8 mouse cellular contexts compared by ENCODE assay signal in the genomic region with DNA sequence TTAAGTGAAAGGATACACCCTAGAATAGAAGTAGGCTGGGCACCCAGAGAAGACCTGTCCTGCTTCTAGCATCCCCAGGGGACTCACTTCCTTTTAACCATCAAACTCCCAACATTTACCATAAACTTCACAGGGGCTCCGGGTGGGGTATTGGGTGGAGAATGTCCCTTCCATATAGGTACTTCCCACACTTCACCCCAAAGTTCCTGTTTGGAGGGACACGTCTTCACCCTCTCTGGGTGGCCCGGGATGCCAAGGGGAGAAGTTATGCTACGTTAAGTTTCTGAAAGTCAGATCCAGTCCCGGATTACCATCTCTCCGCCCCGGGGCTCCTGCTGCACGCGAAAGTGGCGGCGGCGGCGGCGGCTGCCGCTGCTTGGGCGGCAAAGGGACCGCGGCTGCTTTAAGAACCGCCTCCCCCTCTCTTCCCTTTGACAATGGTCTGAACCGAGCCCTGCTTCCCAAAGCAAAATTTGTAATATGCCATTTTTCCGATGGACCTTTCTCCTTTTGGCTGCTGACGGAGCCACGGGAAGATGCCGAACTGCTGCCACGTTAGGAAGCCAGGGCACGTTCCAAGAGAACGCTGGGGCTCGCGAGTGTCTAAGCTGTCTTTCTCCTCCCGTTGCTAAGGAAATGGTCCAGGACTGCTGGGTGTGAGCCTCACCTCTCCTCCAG. TPM values are rescaled to one million over a fixed set of nuclear protein-coding genes. Genes with fewer than 3 reads are reported as not detected.
A peak's percentile ranks its signal among the peaks of the same experiment; 100 is the strongest.
DNase-seq lines count a peak whose midpoint lies in the region; ATAC-seq and TF ChIP-seq lines count a peak whose summit lies in the region.

Ppfia2 (plus strand) TSS at position 485 of the 678 bp plus-strand sequence.

- peaks cover 19% of the 10 kb centered on the region for H3K4me1 ChIP-seq in forebrain, embryonic 10.5 days
- H3K4me1 ChIP-seq in liver, embryonic 14.5 days (replicated peaks; ENCODE audit: control insufficient read depth in 2 of 2, insufficient read depth in 2 of 2, low read length in 1 of 2), result no peaks in the 10 kb centered on the region

- intact Hi-C loops in heart, postnatal 36 days (cut with DNase I), result loop anchor here (10.0 kb wide), 1 partner anchor 115 kb away; no protein-coding TSS in a partner anchor

- no peak for TF ChIP-seq CTCF in liver, embryonic 14.5 days (IDR thresholded peaks at IDR 0.05; ENCODE audit: low read depth)

- H3K27me3 ChIP-seq in forebrain, embryonic 10.5 days (ENCODE audit: poor library complexity, severe bottlenecking), result peaks cover 47% of the 10 kb centered on the region
- H3K27me3 ChIP-seq in liver, embryonic 14.5 days (ENCODE audit: control insufficient read depth, insufficient read depth, low read length), result peaks cover 2% of the 10 kb centered on the region

- peak; percentile 14 for DNase-seq in ovary, postnatal 36 days (ENCODE audit: low spot score)
- no peak for DNase-seq in ovary, postnatal 14 days (ENCODE audit: low spot score)
- DNase-seq in forebrain, embryonic 10.5 days (ENCODE audit: extremely low spot score, low spot score), result peak; percentile 61
- DNase-seq in heart, postnatal 36 days, result peak; percentile 8 to 21
- DNase-seq in layer of hippocampus, adult 18-20 months (ENCODE audit: low spot score in 2 of 2), result peak; percentile 69 to 82
- DNase-seq in liver, embryonic 14.5 days (ENCODE audit: low read depth in 3 of 3, low spot score in 3 of 3), result no peak
- peak; percentile 83 for DNase-seq in retina, embryonic 14.5 days (ENCODE audit: low spot score)

- 0 out of 2 replicates have a peak within 1 kb of the TSS, but pooled peaks have one; percentile 40 for H3K27ac ChIP-seq in forebrain, embryonic 10.5 days
- no peak within 1 kb of the TSS for H3K27ac ChIP-seq in liver, embryonic 14.5 days

- no peak within 1 kb of the TSS for H3K9ac ChIP-seq in liver, embryonic 14.5 days (replicated peaks)

- H3K9me3 ChIP-seq in forebrain, embryonic 10.5 days, result no peaks in the 10 kb centered on the region
- no peaks in the 10 kb centered on the region for H3K9me3 ChIP-seq in liver, embryonic 14.5 days (ENCODE audit: control insufficient read depth, low read length)

- TF ChIP-seq EP300 in liver, embryonic 14.5 days (IDR thresholded peaks at IDR 0.05; ENCODE audit: low read depth), result no peak

- WGBS in forebrain, embryonic 10.5 days, result under 1% methylated on average over 30 of the region's 30 CpGs
- under 1% methylated on average over 30 of the region's 30 CpGs for WGBS in liver, embryonic 14.5 days (ENCODE audit: insufficient replicate concordance)

- H3K4me2 ChIP-seq in liver, embryonic 14.5 days (ENCODE audit: low read depth), result peak within 1 kb of the TSS; percentile 47

- peak within 1 kb of the TSS; percentile 63 for H3K4me3 ChIP-seq in forebrain, embryonic 10.5 days
- H3K4me3 ChIP-seq in liver, embryonic 14.5 days (ENCODE audit: insufficient read depth in 1 of 2, low read depth in 2 of 2, low read length in 2 of 2), result peak within 1 kb of the TSS; percentile 16 to 37; a peak in 2 of 4 replicates

- no peak for ATAC-seq in liver, embryonic 14.5 days (ENCODE audit: insufficient read depth)
- no peak for ATAC-seq in megakaryocyte-erythroid progenitor cell, adult 5-6 weeks (replicated peaks; ENCODE audit: low FRiP score, low TSS enrichment, poor library complexity, severe bottlenecking)

- H3K36me3 ChIP-seq in forebrain, embryonic 10.5 days (replicated peaks), result no peaks in the 10 kb centered on the region
- H3K36me3 ChIP-seq in liver, embryonic 14.5 days (replicated peaks; ENCODE audit: control insufficient read depth, insufficient read depth, low read depth), result no peaks in the 10 kb centered on the region

RNA-seq across cellular contexts. Expression of gene Ppfia2, which starts in this region (rescaled TPM):
- polyA plus RNA-seq in forebrain, embryonic 10.5 days (2016; fragmentation: Nextera tagmentation; extraction: Ambion mirVana), result 0.34 and 0.47 TPM in 2 replicates
- under 1 TPM; 0.22 to 0.38 TPM for total RNA-seq in heart, postnatal 36 days (2021)
- 100 to 1,000 TPM; 124 to 133 TPM for total RNA-seq in layer of hippocampus, adult 18-20 months (2021)
- 0.02 and 0.04 TPM in 2 replicates for polyA plus RNA-seq in liver, embryonic 14.5 days (2012; rRNA removed)
- 0.04 TPM in 1 of 2 replicates, not detected in the other for polyA plus RNA-seq in liver, embryonic 14.5 days (2014; fragmentation: Nextera tagmentation; extraction: Ambion mirVana)
- total RNA-seq in megakaryocyte-erythroid progenitor cell, adult 5-6 weeks (2014; fragmentation: Nextera tagmentation), result not detected in 2 replicates
- not detected in 2 replicates for total RNA-seq in megakaryocyte-erythroid progenitor cell, adult 5-6 weeks (2017)

Comparison
In these comparisons a context has a peak if more than half of its experiments do, and no peak if none do; other contexts are left out.
1. RNA of gene Ppfia2 (total RNA-seq): 124 to 133 TPM in layer of hippocampus, adult 18-20 months; 0.22 to 0.38 TPM in heart, postnatal 36 days and not detected in megakaryocyte-erythroid progenitor cell, adult 5-6 weeks; every median in the first group is over 10 times any median in the second.
2. DNase-seq: peak in ovary, postnatal 36 days (single experiment), layer of hippocampus, adult 18-20 months (2 of 2) and retina, embryonic 14.5 days (single experiment); none in ovary, postnatal 14 days (single experiment) and liver, embryonic 14.5 days (0 of 3).
3. Peak in DNase-seq, H3K4me3 ChIP-seq and H3K27ac ChIP-seq in forebrain, embryonic 10.5 days; RNA of the gene not detected or under 1 TPM.
4. Peak in DNase-seq in heart, postnatal 36 days; RNA of the gene not detected or under 1 TPM.